In the genomic region with DNA sequence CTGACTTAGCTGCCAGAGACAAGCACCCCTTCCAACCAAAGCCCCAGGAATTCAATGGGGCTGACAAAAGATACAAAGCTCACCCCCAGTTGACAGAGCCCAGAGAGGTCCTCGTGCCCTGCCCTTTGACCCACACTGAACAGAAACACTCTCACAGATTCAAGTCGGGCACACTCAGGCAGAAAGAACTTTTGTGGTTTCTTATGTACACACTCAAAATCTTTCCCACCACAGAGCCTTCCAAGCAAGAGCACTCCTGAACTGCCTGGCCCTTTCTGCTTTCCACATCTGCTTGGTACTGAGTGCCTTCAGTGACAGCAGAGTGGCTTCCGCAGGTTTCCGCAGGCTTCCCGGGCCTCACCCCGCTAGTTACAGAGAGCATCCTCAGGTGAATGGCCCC, we compare ENCODE assay signal across 22 mouse cellular contexts. TPM values are rescaled to one million over a fixed set of nuclear protein-coding genes. Genes with fewer than 3 reads are reported as not detected.
DNase-seq lines count a peak whose midpoint lies in the region; ATAC-seq and TF ChIP-seq lines count a peak whose summit lies in the region.
"Had no signal": no experiment of that assay in that cellular context is flagged by ENCODE, and none has a peak within 500 bp of the region (broad histone marks: within the 10 kb centered on the region; RNA-seq: fewer than 3 reads in every experiment).

No protein-coding gene starts in this region.

- peak; percentile 55 for ATAC-seq in lung, embryonic 16.5 days (ENCODE audit: low read depth)
- ATAC-seq: forebrain, embryonic 14.5 days; forebrain, embryonic 16.5 days had no signal

- no peak overlapping the region for H3K4me3 ChIP-seq in lung, embryonic 16.5 days (ENCODE audit: low read length)
- H3K4me3 ChIP-seq in lung, adult 2 months (replicated peaks; ENCODE audit: extremely low read depth, low read depth, low read length) = no peak overlapping the region
- H3K4me3 ChIP-seq: embryonic facial prominence, embryonic 13.5 days; embryonic facial prominence, embryonic 15.5 days; erythroblast, embryonic 14.5 days; forebrain, embryonic 10.5 days; forebrain, embryonic 12.5 days had no signal

- H3K27me3 ChIP-seq in lung, embryonic 16.5 days (ENCODE audit: control insufficient read depth, insufficient read depth, low read depth, low read length) = no peaks in the 10 kb centered on the region
- H3K27me3 ChIP-seq: embryonic facial prominence, embryonic 13.5 days; embryonic facial prominence, embryonic 15.5 days; forebrain, embryonic 12.5 days had no signal

- 54% methylated on average over 6 of the region's 6 CpGs for WGBS in lung, embryonic 16.5 days
- 73% methylated on average over 6 of the region's 6 CpGs for WGBS in lung, adult 2 months

- peaks cover 8% of the 10 kb centered on the region; the same call in 1 of the 2 replicates for H3K4me1 ChIP-seq in lung, embryonic 16.5 days (replicated peaks; ENCODE audit: control insufficient read depth, insufficient read depth, low read length)
- peaks cover 9% of the 10 kb centered on the region for H3K4me1 ChIP-seq in lung, adult 2 months (ENCODE audit: control insufficient read depth, insufficient read depth, low read length)
- H3K4me1 ChIP-seq: embryonic facial prominence, embryonic 13.5 days; embryonic facial prominence, embryonic 15.5 days; forebrain, embryonic 10.5 days; forebrain, embryonic 12.5 days had no signal

- H3K4me2 ChIP-seq in lung, embryonic 16.5 days (ENCODE audit: low read depth, low read length) = no peak overlapping the region
- H3K4me2 ChIP-seq: embryonic facial prominence, embryonic 13.5 days; embryonic facial prominence, embryonic 15.5 days; forebrain, embryonic 12.5 days had no signal

- H3K9ac ChIP-seq in lung, embryonic 16.5 days (ENCODE audit: low read length) = no peak overlapping the region
- H3K9ac ChIP-seq: embryonic facial prominence, embryonic 13.5 days; embryonic facial prominence, embryonic 15.5 days; forebrain, embryonic 12.5 days had no signal

- TF ChIP-seq POLR2A in lung, adult 2 months (IDR thresholded peaks at IDR 0.05; ENCODE audit: borderline replicate concordance, extremely low read depth, low read depth, low read length) = no peak

- peak overlapping the region; percentile 8; the same call in 1 of the 2 replicates for H3K27ac ChIP-seq in lung, embryonic 16.5 days (ENCODE audit: low read length)
- H3K27ac ChIP-seq: embryonic facial prominence, embryonic 13.5 days; embryonic facial prominence, embryonic 15.5 days; forebrain, embryonic 10.5 days; forebrain, embryonic 12.5 days had no signal

- no peaks in the 10 kb centered on the region for H3K9me3 ChIP-seq in lung, embryonic 16.5 days (ENCODE audit: control insufficient read depth, low read length)
- H3K9me3 ChIP-seq: embryonic facial prominence, embryonic 13.5 days; embryonic facial prominence, embryonic 15.5 days; forebrain, embryonic 10.5 days; forebrain, embryonic 12.5 days had no signal

- DNase-seq in lung, adult 2 months = no peak
- peak; percentile 49 for DNase-seq in lung, postnatal 25 days (ENCODE audit: low spot score)
- DNase-seq in lung, postnatal 14 days = no peak
- DNase-seq in gastrocnemius, postnatal 10 days = no peak
- DNase-seq: adrenal gland, adult 2 months; adrenal gland, postnatal 10 days; adrenal gland, postnatal 25 days; cerebellum, adult 11 months; cerebellum, adult 18-20 months; cerebellum, adult 8-10 months; cerebellum, adult 9-11 months; cerebellum, postnatal 14 days; cerebellum, postnatal 36 days; embryo, embryonic 11 days had no signal

- H3K36me3 ChIP-seq in lung, embryonic 16.5 days (ENCODE audit: control insufficient read depth, insufficient read depth, low read length) = peaks cover 39% of the 10 kb centered on the region

- no peak for TF ChIP-seq CTCF in lung, adult 2 months (IDR thresholded peaks at IDR 0.05; ENCODE audit: insufficient read depth, low read length)

RNA-seq across cellular contexts. Expression of a gene that starts 27.0 kb away (rescaled TPM):
- 56.0 and 57.1 TPM in 2 replicates for polyA plus RNA-seq in lung, embryonic 16.5 days (2015; fragmentation: Nextera tagmentation; extraction: Ambion mirVana)
- polyA plus RNA-seq in lung, adult 2 months (2012; rRNA removed) = 361 and 389 TPM in 2 replicates
- total RNA-seq in gastrocnemius, postnatal 10 days (2021) = 10 to 100 TPM; 54.3 to 63.7 TPM

RNA-seq across cellular contexts. Expression of a gene that starts 33.9 kb away (rescaled TPM):
- 35.7 and 39.4 TPM in 2 replicates for polyA plus RNA-seq in lung, embryonic 16.5 days (2015; fragmentation: Nextera tagmentation; extraction: Ambion mirVana)
- 59.4 and 77.5 TPM in 2 replicates for polyA plus RNA-seq in lung, adult 2 months (2012; rRNA removed)
- total RNA-seq in gastrocnemius, postnatal 10 days (2021) = 10 to 100 TPM; 16.5 to 17.1 TPM
